Comparison of ENCODE assay signal across 10 mouse cellular contexts in the genomic region with DNA sequence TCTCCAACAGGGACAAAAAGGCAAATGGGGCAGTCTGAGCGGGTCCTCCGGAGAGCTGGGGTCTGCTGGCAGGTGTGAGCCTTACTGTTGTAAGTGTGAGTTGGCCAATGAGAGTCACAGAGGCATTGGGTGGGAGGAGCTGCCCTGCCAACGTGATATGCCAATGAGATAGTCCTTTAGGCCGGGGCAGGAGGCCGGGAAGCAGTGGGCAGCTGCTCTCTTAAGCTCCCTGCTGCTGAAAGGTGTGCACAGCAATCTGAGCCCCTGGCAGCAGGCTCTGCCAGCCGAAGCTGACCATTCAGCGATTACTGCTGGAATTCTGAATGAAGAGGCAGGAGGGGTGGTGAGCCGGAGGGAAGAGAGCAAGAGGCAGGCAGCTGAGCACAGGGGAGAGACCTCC. TPM values are rescaled to one million over a fixed set of nuclear protein-coding genes. Genes with fewer than 3 reads are reported as not detected.
DNase-seq lines count a peak whose midpoint lies in the region; ATAC-seq lines count a peak whose summit lies in the region.
"Had no signal": no experiment of that assay in that cellular context is flagged by ENCODE, and none has a peak within 500 bp of the region (broad histone marks: within the 10 kb centered on the region; RNA-seq: fewer than 3 reads in every experiment).

No protein-coding gene starts in this region.

- H3K27me3 ChIP-seq in hindbrain, embryonic 12.5 days, result 0 out of 2 replicates have a peak, but pooled peaks cover 3% of the 10 kb centered on the region
- no peaks in the 10 kb centered on the region for H3K27me3 ChIP-seq in hindbrain, embryonic 11.5 days (ENCODE audit: control insufficient read depth, insufficient read depth, low read length)
- H3K27me3 ChIP-seq: limb, embryonic 13.5 days had no signal

- H3K4me2 ChIP-seq in hindbrain, embryonic 12.5 days (replicated peaks), result no peak overlapping the region
- H3K4me2 ChIP-seq in hindbrain, embryonic 11.5 days (replicated peaks; ENCODE audit: low read depth, low read length), result no peak overlapping the region
- H3K4me2 ChIP-seq: embryonic facial prominence, embryonic 12.5 days; limb, embryonic 13.5 days had no signal

- peaks cover 38% of the 10 kb centered on the region for H3K36me3 ChIP-seq in hindbrain, embryonic 12.5 days
- H3K36me3 ChIP-seq in hindbrain, embryonic 11.5 days (ENCODE audit: control insufficient read depth, insufficient read depth, low read length), result peaks cover 6% of the 10 kb centered on the region

- 0 out of 2 replicates have a peak overlapping the region, but pooled peaks have one; percentile 8 for H3K9ac ChIP-seq in hindbrain, embryonic 12.5 days
- H3K9ac ChIP-seq in hindbrain, embryonic 11.5 days (ENCODE audit: low read depth, low read length), result no peak overlapping the region
- H3K9ac ChIP-seq: embryonic facial prominence, embryonic 12.5 days; limb, embryonic 13.5 days had no signal

- H3K4me1 ChIP-seq in hindbrain, embryonic 12.5 days, result peaks cover 23% of the 10 kb centered on the region
- H3K4me1 ChIP-seq in hindbrain, embryonic 11.5 days (replicated peaks; ENCODE audit: control insufficient read depth, insufficient read depth, low read length), result peaks cover 8% of the 10 kb centered on the region; the same call in 1 of the 2 replicates
- H3K4me1 ChIP-seq: embryonic facial prominence, embryonic 12.5 days; limb, embryonic 13.5 days had no signal

- DNase-seq in cerebellum, postnatal 4 days (ENCODE audit: low spot score in 2 of 2), result no peak
- no peak for DNase-seq in hindbrain, embryonic 11.5 days (ENCODE audit: low spot score)
- peak; percentile 37 to 46 for DNase-seq in cerebellum, postnatal 14 days
- peak; percentile 57 for DNase-seq in heart, postnatal 4 days
- no peak for DNase-seq in urinary bladder, adult 2 months (ENCODE audit: low spot score)
- no peak for DNase-seq in adipocyte (ENCODE audit: low spot score)

- H3K4me3 ChIP-seq in hindbrain, embryonic 12.5 days, result no peak overlapping the region
- no peak overlapping the region for H3K4me3 ChIP-seq in hindbrain, embryonic 11.5 days (ENCODE audit: low read depth, low read length)
- H3K4me3 ChIP-seq: embryonic facial prominence, embryonic 12.5 days; limb, embryonic 13.5 days had no signal

- peak overlapping the region; percentile 48 for H3K27ac ChIP-seq in hindbrain, embryonic 12.5 days
- H3K27ac ChIP-seq in hindbrain, embryonic 11.5 days (ENCODE audit: low read depth, low read length), result no peak overlapping the region
- H3K27ac ChIP-seq: embryonic facial prominence, embryonic 12.5 days; limb, embryonic 13.5 days had no signal

- H3K9me3 ChIP-seq in hindbrain, embryonic 12.5 days (replicated peaks), result no peaks in the 10 kb centered on the region
- H3K9me3 ChIP-seq in hindbrain, embryonic 11.5 days (ENCODE audit: control insufficient read depth, low read length), result no peaks in the 10 kb centered on the region
- H3K9me3 ChIP-seq: embryonic facial prominence, embryonic 12.5 days; limb, embryonic 13.5 days had no signal

- ATAC-seq in cerebellum, adult (ENCODE audit: insufficient number of reproducible peaks, low FRiP score, low TSS enrichment), result 0 out of 2 replicates have a peak, but pooled peaks have one; percentile 31
- ATAC-seq in hindbrain, embryonic 12.5 days (ENCODE audit: low FRiP score), result 0 out of 2 replicates have a peak, but pooled peaks have one; percentile 33
- ATAC-seq in hindbrain, embryonic 11.5 days (ENCODE audit: low FRiP score), result no peak

- 29% methylated on average over 8 of the region's 8 CpGs for WGBS in hindbrain, embryonic 12.5 days
- 28% methylated on average over 8 of the region's 8 CpGs for WGBS in hindbrain, embryonic 11.5 days

RNA-seq across cellular contexts. Expression of a gene that starts 15.5 kb away (rescaled TPM):
- 14.1 and 15.4 TPM in 2 replicates for polyA plus RNA-seq in hindbrain, embryonic 12.5 days (2016; fragmentation: Nextera tagmentation; extraction: Ambion mirVana)
- polyA plus RNA-seq in hindbrain, embryonic 11.5 days (2014; fragmentation: Nextera tagmentation; extraction: Ambion mirVana), result 7.9 and 8.4 TPM in 2 replicates
- total RNA-seq in heart, postnatal 4 days (2021), result 10 to 100 TPM; 16.8 to 17.6 TPM
- 17.2 and 18.1 TPM in 2 replicates for polyA plus RNA-seq in urinary bladder, adult 2 months (2012; rRNA removed)

Comparison
In these comparisons a context has a peak if more than half of its experiments do, and no peak if none do; other contexts are left out.
1. DNase-seq: peak in cerebellum, postnatal 14 days (2 of 2) and heart, postnatal 4 days (single experiment); none in cerebellum, postnatal 4 days (0 of 2), hindbrain, embryonic 11.5 days (single experiment), urinary bladder, adult 2 months (single experiment) and adipocyte (single experiment).